Mouse (Mus musculus) thymus, adult 18-20 months (tissue): ENCODE results near the gene Clk2.
"Not testable (repeated sequence)": the region's sequence is repeated elsewhere in the genome, so short reads cannot be mapped to it uniquely, and the experiment has no call there.

Experiments used
- DNase-seq, 2 experiments: peaks; one replicate each; pipeline ENCODE4 v3.0.0; 2022; ENCODE audit warnings: mixed read lengths in 2 of 2

Clk2 gene

DNA sequence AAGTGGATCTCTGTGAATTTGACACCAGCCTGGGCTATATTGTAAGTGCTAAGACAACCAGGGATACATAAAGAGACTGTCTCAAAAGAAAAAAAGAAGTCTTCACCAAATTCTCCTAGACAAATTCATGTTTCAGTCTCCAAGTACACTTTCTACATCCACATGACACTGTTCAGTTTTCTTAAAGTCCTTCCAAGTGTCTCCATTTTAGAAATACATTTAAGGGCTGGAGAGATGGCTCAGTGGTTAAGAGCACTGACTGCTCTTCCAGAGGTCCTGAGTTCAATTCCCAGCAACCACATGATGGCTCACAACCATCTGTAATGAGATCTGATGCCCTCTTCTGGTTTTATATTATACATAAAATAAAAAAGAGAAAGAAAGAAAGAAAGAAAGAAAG, 3.4 kb upstream of the Clk2 start:
- not testable (repeated sequence) for DNase-seq

DNA sequence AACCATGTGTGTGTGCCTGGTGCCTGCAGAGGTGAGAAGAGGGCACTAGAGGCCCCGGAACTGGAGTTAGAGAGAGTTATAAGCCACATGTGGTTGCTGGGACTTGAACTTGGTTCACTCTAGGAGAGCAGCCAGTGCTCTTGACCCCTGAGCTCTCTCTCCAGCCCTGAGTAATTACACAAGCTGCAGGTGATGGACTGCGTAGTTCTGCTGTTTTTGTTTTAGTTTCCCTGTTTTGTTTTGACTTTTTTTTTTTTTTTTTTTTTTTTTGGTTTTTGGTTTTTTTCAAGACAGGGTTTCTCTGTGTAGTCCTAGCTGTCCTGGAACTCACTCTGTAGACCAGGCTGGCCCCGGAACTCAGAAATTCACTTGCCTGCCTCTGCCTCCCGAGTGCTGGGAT, 2.8 kb upstream of the Clk2 start:
- no peak for DNase-seq

DNA sequence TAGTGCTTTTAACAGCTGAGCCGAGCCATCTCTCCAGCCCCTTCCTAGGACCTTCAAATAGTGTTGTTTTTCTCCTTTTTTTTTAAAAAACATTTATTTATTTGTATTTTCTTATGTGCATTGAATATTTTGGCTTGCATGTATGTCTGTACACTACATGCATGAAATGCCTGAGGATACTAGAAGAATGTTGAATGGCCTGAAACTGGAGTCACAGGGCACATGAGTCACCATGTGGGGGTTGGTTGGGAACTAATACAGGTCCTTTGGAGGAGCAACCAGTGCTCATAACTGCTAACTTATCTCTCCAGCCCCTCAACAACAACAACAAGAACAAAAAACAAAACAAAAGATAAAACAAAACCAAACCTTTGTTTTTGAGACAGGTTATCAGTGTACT, 1.5 kb upstream of the Clk2 start:
- no peak for DNase-seq

DNA sequence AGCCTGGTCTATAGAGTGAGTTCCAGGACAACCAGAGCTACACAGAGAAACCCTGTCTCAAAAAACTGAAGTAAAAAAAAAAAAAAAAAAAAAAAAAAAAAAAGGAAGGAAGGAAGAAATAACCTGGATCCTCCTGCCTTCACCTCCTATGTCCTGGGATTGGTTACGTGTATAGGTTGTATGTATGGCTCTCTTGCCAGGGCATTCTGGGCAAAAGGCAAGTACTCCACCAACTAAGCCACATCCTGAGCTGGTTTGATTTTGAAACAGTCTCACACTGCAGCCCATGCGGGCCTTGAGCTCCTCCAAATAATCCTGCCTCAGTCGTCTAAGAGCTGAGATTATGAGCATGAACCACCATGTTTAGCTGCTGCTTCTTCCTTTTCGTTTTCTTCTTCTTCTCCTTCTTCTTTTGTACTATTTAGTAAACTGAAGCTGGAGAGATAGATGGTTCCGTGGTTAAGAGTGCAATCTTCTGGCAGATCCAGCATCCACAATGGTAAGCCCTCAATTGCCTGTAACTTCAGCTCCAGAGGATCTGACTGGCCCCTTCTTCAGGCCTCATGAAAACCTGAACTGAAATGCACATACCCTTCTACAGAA, 851 bp upstream of the Clk2 start:
- no peak for DNase-seq

DNA sequence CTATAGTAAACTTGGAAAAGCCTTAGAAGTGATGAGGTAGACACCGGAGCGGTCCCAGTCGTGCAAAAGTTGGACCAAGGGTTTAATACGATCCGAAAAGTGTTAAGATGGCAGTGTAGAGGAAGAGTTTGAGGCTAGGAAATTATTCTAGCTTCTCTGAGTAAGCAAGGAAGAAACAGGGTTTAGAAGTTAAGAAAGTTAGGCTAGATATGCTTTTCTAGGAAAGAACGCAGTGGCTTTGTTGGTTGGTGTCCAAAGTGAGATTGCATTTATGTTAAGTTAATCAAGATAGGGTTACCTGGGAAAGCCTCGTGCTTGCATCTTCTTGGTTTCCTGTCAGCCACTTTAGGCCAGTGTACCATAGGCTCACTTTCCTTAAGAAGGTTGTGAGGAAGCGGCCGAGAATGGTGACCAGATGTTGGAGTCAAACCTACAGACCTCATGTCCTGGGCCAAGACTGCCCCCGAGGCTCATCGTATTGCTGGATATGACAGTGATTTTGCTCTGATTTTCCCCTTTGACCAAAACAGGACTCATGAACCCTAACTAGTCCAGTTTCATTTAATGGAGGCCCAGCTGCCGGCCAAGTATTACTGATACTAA, 774 bp downstream of the Clk2 start:
- no peak for DNase-seq

DNA sequence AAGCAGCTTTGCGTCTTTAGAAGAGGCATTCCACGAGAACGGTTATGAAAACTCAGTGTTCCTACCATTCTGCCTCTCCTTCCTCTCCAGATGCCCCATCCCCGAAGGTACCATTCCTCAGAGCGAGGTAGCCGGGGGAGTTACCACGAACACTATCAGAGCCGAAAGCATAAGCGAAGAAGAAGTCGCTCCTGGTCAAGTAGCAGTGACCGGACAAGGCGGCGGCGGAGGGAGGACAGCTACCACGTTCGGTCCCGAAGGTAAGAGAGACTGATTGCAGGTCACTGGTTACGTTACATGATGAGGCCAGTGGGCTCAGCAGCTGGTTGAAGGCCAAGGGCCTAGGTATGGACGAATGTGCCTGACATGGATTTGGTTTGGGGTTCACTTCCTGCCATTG, 2.4 kb downstream of the Clk2 start:
- no peak for DNase-seq

DNA sequence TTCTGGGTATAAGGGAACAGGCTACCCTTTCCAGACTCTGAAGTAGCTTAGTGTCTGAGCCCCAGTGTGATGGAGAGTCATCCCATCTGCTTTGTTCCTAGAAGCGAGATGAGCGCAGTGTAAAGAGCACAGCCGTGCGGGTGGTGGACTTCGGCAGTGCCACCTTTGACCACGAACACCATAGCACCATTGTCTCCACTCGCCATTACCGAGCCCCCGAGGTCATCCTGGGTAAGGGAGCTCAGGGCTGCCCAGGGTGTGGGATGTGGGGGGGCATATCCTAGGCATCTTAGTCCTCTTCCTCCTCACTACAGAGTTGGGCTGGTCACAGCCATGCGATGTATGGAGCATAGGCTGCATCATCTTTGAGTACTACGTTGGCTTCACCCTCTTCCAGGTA, 10.2 kb downstream of the Clk2 start:
- no peak for DNase-seq

DNA sequence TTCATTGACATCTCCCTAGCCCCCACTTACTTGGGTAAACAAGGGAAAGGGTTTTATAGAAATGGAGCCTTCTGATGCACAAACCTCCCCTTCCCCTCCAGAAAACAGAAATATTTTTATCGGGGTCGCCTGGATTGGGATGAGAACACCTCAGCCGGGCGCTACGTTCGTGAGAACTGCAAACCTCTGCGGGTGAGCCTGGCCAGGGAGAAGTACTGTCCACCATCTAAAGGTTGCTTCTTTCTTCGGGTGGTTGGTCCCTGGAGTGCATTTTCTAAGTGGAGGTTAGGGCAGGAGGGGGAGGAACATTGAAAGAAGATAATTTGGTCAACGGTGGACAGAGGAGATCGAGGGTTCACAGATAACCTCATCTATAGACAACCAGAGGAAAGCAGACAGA, 10.9 kb downstream of the Clk2 start:
- DNase-seq: no peak

DNA sequence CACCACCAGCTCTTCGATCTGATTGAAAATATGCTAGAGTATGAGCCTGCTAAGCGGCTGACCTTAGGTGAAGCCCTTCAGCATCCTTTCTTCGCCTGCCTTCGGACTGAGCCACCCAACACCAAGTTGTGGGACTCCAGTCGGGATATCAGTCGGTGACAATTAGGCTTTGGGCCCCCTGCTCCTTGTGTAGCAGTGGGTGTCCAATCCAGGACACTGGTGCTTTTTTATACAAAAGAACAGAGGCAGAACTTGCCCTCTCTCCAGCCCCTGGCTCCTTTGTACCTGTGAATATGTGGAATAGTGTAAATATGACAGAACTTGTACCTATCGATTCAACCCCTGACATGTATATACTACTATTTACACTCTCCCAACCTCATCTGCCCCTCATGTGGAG, 11.8 kb downstream of the Clk2 start:
- DNase-seq: no peak

DNA sequence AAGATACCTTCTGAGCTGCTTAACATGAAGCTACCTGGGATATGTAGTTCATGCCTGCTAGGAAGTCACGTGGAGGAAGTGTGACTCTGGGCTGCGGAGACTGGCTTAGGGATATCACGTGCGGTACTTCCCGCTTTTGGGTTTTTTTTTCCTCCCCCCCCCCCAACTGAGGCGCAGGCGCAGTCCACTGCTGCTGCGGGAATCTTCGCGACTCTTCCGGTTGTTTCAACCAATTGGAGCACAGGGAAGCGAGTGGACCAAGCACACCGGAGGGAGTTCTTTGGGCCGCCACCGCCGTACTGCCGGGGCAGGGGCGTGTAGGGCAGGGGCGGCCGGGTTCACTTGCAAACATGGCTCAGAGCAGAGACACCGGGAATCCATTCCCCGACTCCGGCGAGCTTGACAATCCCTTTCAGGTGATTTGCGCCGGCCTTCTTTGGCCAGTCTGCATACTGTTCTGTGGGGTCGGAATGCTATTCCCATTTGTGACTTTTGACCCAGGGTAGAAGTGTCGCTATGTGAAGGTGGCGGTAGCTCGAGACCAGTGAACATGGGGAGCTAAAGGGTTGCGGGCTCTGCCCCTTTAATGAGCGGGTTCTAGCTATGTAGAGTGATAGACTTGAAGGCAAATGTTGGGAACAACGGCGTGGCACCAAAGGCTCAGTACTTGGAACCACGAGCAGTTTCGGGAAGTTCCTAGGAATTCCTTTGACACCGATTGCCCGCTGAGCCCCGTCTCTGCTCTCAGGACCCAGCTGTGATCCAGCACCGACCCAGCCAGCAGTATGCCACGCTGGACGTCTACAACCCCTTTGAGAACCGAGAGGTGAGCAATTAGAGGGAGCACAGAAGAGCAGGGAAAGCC, 12.9 kb downstream of the Clk2 start, which contains the start of gene Scamp3:
Gene Scamp3 (plus strand): TSS at position 232 of the 865 bp plus-strand sequence.
- DNase-seq: peak; percentile 75 to 88

DNA sequence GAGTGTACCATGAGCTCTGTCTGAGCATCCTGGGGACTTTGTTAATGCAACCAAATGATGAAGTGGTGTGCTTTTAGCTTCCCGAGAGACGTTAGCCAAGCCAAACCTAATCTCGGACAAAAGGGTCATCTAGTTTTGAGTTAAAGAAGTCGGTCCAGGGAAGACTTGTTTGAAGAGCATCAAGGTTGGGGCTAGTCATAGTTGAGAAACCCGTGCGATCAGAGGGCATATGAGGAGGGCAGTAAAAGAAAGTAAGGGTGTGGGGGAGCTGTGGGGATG, 13.5 kb downstream of the Clk2 start:
- no peak for DNase-seq

DNA sequence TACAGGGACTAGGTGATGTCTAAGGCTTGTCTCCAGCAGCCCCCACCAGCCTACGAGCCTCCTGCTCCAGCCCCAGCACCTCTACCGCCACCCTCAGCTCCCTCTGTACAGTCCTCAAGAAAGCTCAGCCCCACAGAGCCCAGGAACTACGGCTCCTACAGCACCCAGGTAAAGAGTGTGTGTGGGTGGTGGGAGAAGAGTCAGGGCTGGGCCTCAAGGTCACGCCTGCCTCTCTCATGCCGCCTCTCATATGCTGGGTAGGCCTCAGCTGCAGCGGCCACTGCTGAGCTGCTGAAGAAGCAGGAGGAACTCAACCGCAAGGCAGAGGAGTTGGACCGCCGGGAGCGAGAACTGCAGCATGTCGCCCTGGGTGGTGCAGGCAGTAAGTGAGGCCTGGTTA, 14.5 kb downstream of the Clk2 start:
- DNase-seq: no peak

DNA sequence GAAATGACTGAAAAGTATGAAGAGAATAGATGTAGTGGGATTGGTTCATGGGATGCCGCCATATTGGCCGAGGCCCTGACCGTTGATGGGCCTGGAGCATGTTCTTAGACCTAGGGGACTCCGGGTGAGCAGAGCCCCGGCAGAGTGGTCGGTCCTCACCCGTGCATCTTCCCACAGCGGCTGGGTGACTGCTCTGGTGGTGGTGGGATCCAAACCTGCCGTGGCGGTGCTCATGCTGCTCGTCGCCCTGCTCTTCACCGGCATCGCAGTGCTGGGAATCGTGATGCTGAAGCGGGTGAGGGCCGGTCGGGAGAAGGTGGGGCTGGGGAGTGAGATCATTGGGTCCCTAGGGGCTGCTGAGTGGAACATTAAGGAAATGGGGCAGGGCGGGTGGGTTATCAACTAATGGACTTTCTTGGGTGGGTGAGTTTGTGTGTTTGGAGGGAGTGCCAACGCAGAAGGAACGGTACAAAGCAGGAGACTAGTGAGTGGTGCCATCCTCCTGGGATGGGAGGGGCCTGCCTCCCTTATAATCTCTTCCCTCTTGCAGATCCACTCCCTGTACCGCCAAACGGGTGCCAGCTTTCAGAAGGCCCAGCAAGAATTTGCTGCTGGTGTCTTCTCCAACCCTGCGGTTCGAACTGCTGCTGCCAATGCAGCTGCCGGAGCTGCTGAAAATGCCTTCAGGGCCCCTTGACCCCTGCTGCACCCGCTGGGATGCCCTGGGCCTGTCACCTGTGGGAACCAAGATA, 17.3 kb downstream of the Clk2 start:
- no peak for DNase-seq

DNA sequence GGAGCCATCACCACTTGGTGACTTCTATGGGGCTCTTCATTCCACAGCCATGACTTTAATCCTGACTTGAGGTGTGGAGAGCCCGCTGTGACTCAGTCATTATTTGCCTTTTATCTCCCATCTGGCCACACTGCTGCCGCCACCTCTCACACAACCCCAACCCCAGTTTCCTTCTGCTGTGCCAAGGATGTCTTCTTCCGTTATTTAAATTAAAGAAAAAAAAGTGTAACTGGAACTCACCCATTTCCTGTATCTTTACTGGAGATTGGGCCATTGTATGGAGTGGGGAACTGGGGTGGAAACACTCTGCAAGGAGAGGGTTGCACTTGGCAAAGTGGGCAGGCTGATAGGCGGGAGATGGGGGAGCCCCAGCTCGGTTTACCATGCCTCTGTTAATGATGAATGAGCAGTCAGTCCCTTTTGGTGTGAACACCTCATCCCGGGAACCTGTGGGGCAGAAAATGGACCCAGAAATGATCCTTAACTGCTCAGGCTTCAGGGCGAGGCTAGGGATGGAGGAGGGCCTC, 18.0 kb downstream of the Clk2 start:
- no peak for DNase-seq

DNA sequence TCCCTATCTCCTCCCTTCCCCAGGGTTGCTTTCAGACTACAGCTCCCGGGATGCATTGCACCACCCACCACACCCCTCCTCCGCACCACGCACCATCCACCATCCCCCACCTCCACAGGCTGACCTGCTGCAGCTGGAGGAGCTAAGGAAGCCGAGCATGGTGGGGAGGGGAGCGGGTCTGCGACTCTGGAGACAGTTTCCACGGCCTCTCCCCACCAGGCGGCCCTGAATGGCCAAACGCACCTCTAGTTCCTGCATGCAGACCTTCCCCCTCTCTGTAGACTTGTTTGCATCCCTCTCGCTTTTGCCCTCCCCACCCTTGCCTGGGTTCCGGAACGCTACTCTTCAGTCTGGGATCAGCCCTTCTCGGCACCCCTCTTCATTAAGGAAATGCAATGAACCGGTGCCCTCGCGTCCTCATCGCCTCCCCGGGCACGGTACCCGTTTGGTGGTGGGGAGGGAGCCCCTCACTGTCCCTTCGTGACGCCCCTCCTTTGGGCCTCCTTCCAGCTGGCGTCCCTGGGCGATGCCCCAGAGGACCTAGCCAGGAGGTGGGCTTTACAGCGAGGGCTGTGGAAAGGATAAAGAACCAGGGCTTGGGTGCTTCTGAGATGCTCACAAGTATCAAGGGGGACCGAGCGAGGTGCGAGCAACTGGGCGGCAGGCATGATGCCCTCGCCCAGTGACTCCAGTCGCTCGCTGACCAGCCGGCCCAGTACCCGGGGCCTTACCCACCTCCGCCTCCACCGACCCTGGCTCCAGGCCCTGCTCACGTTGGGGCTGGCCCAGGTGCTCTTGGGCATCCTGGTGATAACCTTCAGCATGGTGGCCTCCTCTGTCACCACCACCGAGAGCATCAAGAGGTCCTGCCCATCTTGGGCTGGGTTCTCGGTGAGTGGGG, 18.7 kb downstream of the Clk2 start, which contains the start of gene Fam189b:
Gene Fam189b (plus strand): TSS at position 86 of the 901 bp plus-strand sequence.
- DNase-seq: peak; percentile 80 to 88

DNA sequence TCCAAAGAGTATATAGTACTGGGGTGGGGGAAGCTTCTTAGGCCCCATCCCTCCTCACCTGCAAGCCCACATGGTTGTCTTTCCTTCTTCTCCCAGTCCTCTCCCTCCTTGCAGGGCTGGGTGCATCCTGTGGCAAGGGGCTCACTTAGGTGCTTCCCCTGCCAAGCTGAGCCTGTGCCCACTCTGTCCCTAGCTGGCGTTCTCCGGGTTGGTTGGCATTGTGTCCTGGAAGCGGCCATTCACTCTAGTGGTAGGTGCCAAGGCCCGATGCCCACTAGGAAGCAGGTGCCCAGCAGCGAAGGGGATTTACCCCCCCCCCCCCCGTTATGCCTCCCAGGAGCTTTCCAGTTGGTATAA, 19.3 kb downstream of the Clk2 start:
- DNase-seq: no peak

DNA sequence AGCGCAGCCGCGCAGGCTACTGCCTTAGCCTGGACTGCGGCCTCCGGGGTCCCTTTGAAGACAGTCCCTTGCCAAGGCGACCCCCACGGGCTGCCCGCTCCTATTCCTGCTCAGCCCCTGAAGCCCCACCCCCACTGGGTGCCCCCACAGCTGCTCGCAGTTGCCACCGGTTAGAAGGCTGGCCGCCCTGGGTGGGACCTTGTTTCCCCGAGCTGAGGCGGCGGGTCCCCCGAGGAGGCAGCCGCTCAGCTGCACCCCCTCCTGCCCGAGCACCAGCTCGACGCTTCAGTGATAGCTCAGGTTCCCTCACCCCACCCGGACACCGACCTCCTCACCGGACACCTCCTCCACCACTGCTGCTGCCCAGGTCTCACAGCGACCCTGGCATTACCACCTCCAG, 22.6 kb downstream of the Clk2 start:
- DNase-seq: peak; percentile 67 to 78

DNA sequence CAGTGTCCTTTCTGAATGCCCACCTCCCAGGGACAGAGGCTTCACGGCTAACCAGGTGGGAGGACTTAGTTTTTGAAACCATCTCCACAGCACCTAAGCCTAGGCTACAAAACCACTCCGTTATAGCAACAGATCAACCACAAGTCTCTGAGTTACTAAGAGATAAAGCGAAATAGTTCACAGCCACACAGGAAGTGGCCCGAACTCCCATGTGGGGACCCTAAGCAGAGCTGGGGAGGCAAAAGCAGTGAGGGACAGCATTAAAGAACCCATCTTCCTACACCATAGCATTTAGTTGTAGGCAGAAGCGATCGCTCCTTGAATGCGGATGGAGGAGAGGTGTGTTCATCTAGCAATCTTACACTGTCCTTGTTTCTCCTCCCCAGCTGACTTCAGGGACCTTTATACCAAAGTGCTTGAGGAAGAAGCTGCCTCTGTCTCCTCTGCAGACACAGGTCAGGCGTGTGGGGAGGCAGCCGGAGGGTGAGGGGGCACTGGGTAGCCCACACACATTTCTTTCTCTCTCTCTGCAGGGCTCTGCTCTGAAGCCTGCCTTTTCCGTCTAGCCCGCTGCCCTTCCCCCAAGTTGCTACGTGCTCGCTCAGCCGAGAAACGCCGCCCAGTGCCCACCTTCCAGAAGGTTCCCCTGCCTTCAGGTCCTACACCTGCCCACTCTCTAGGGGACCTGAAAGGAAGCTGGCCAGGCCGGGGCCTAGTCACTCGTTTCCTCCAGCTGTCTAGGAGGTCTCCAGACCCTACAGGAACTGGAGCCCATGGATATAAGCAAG, 23.3 kb downstream of the Clk2 start:
- peak; percentile 50 to 68 for DNase-seq

DNA sequence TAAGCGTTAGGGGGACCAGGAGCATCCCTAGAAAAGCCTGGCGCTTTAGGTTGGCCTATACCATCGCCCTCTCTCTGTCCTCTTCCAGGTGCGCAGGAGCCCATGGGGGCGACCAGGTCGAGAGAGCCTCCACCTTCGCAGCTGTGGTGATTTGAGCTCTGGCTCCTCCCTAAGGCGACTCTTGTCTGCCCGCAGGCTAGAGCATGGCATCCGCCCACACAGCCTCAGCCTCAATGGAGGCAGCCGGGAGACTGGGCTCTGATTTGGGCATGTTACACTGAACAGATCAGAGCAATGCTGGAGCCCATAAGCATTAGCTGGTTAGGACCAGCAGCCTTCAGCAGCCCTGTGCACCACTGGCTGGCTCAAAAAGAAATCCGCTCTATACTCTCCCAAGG, 23.9 kb downstream of the Clk2 start:
- peak in 1 of 2 experiments; percentile 60 for DNase-seq

DNA sequence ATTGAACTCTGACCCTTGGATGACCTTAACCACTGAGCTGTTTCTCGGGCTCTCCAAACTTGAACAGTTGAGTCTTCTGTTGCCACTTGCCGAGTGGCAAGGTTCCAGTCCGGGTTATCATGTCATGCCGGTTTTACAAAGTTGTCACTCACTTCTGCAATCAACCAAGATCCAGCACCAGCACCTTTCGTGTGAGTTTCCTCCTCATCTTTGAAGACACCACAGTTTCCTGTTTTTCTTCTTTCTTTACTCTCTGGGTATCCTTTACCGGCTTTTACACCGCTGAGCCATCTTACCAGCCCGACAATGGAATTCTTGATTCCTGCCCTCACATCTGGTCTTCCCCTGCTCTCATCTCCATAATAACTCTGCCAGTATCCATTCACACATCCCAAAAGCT, 25.8 kb downstream of the Clk2 start:
- DNase-seq: peak in 1 of 2 experiments; percentile 64

DNA sequence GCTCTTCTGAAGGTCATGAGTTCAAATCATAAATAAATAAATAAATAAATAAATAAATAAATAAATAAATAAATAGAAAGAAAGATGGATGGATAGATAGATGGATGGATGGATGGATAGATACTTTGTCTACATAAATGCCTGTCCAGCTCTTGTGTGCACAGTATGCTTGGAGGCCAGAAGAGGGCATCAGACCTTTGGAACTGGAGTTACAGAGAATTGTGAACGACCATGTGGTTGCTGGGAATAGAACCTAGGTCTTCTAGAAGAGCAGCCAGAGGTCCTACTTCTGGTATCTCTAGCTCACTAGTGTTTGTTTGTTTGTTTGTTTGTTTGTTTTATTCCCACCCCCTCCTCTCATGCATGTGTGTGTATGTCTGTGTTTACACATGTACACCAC, 28.8 kb downstream of the Clk2 start:
- no peak for DNase-seq
